Mouse (Mus musculus) activated CD4-positive, CD25-positive, alpha-beta regulatory T cell, adult 9 weeks (primary cell): ENCODE measurements around the gene Coq9. TPM values are rescaled to one million over a fixed set of nuclear protein-coding genes. Genes with fewer than 3 reads are reported as not detected.

Experiments
- polyA plus RNA-seq: library from polyadenylated mRNA; unstranded; fragments of 100-300 nt; shearing (Covaris generic); gene quantifications from one replicate; pipeline ENCODE4 v1.2.1, GENCODE M21; 2017

The Coq9 gene
- polyA plus RNA-seq = 70.9 TPM

GRCm38 (mm10) chr8:94837662-94838574, at the start of gene Coq9, which contains the start of gene Ciapin1:
Gene Coq9, plus strand, starts transcription at chr8:94838321.
Gene Ciapin1, minus strand, starts transcription at chr8:94838358.

GRCm38 (mm10) chr8:94810153-94810552, 28.0 kb upstream of the Coq9 start, which contains the start of gene Ccl17:
Gene Ccl17, plus strand, starts transcription at chr8:94810453.

GRCm38 (mm10) chr8:94857346-94858173, 19.4 kb downstream of the Coq9 start, which contains the start of gene Polr2c:
Gene Polr2c, plus strand, starts transcription at chr8:94857450.

GRCm38 (mm10) chr8:94876197-94876730, 38.1 kb downstream of the Coq9 start, which contains the start of gene Dok4:
Gene Dok4, minus strand, starts transcription at chr8:94876330.

Other genes starting within 250 kb of the Coq9 start
- 75.5 TPM for gene Rspry1, start 236.4 kb upstream of the Coq9 start, polyA plus RNA-seq
- 95.3 TPM for gene Fam192a, start 236.3 kb upstream of the Coq9 start, polyA plus RNA-seq
- 29.8 TPM for gene Arl2bp, start 171.7 kb upstream of the Coq9 start, polyA plus RNA-seq
- gene Pllp, start 142.0 kb upstream of the Coq9 start, polyA plus RNA-seq = not detected
- 0.26 TPM for gene Ccl22, start 92.7 kb upstream of the Coq9 start, polyA plus RNA-seq
- not detected for gene Cx3cl1, start 66.3 kb upstream of the Coq9 start, polyA plus RNA-seq
- not detected for gene Ccl17, start 27.9 kb upstream of the Coq9 start, polyA plus RNA-seq
- gene Ciapin1, start within 50 bp of the Coq9 start, polyA plus RNA-seq = 88.6 TPM
- 119 TPM for gene Polr2c, start 19.1 kb downstream of the Coq9 start, polyA plus RNA-seq
- gene Dok4, start 38.0 kb downstream of the Coq9 start, polyA plus RNA-seq = 1.5 TPM
- gene Ccdc102a, start 79.8 kb downstream of the Coq9 start, polyA plus RNA-seq = 0.16 TPM
- gene Adgrg5, start 85.4 kb downstream of the Coq9 start, polyA plus RNA-seq = 0.29 TPM
- 5.0 TPM for gene Adgrg1, start 136.4 kb downstream of the Coq9 start, polyA plus RNA-seq
- not detected for gene Adgrg3, start 179.4 kb downstream of the Coq9 start, polyA plus RNA-seq
- gene Drc7, start 216.8 kb downstream of the Coq9 start, polyA plus RNA-seq = not detected
- gene Katnb1, start 242.9 kb downstream of the Coq9 start, polyA plus RNA-seq = 23.1 TPM